Mouse (Mus musculus) C2C12 (cell line): ENCODE measurements around the gene Spsb4.
"Not testable (repeated sequence)": the region's sequence is repeated elsewhere in the genome, so short reads cannot be mapped to it uniquely, and the experiment has no call there.

Experiments
- MYOG ChIP-seq: IDR thresholded peaks from one replicate; pipeline ENCODE4 v1.6.1; 2011; ENCODE audit not compliant: control insufficient read depth, insufficient read length; ENCODE audit errors: extremely low read depth
- USF1 ChIP-seq: IDR thresholded peaks from one replicate; pipeline ENCODE4 v1.6.1; 2011; ENCODE audit warnings: low read depth, mild to moderate bottlenecking, control low read depth, moderate library complexity

GRCm38 (mm10) chr9:96936427-96936826 lies 82.2 kb downstream of the Spsb4 start:
- not testable (repeated sequence) for TF ChIP-seq USF1, MYOG
